Comparison of ENCODE assay signal across 15 mouse cellular contexts in the genomic region with DNA sequence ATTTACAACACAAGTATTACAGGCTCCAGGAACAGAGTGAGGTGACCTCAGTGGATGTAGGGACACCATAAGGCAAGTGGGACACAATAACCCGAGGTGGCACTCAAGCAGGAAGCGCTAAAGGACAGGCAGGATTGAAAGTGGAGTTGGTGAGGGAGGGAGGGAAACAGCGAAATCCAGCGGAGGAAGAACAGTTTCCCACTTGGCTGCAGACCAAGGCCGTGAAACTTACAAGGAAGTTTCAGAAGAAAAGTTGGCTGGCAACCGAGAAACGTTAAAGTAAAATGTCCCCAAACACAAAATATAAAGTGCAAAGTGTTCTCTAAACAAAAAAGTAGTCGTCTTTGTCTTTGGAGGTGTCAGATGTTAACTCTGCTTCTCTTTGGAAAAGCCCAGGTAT. TPM values are rescaled to one million over a fixed set of nuclear protein-coding genes. Genes with fewer than 3 reads are reported as not detected.
DNase-seq lines count a peak whose midpoint lies in the region; ATAC-seq and TF ChIP-seq lines count a peak whose summit lies in the region.
"Had no signal": no experiment of that assay in that cellular context is flagged by ENCODE, and none has a peak within 500 bp of the region (broad histone marks: within the 10 kb centered on the region; RNA-seq: fewer than 3 reads in every experiment).

No protein-coding gene starts in this region.

- no peak overlapping the region for H3K4me3 ChIP-seq in kidney, postnatal 0 days (replicated peaks; ENCODE audit: low read depth, low read length)
- H3K4me3 ChIP-seq in midbrain, embryonic 11.5 days (ENCODE audit: low read depth, low read length) = no peak overlapping the region
- no peak overlapping the region for H3K4me3 ChIP-seq in midbrain, embryonic 14.5 days (replicated peaks; ENCODE audit: low read depth, low read length)
- no peak overlapping the region for H3K4me3 ChIP-seq in stomach, postnatal 0 days (ENCODE audit: low read depth, low read length)
- H3K4me3 ChIP-seq: embryonic facial prominence, embryonic 15.5 days; hindbrain, embryonic 13.5 days; limb, embryonic 15.5 days had no signal

- no peak overlapping the region for H3K27ac ChIP-seq in kidney, postnatal 0 days
- no peak overlapping the region for H3K27ac ChIP-seq in midbrain, embryonic 11.5 days (ENCODE audit: low read depth, low read length)
- no peak overlapping the region for H3K27ac ChIP-seq in midbrain, embryonic 14.5 days (replicated peaks; ENCODE audit: low read depth, low read length)
- H3K27ac ChIP-seq in stomach, postnatal 0 days (replicated peaks) = peak overlapping the region; percentile 18; the same call in 1 of the 2 replicates
- H3K27ac ChIP-seq: embryonic facial prominence, embryonic 15.5 days; hindbrain, embryonic 13.5 days; limb, embryonic 15.5 days had no signal

- no peak overlapping the region for H3K9ac ChIP-seq in kidney, postnatal 0 days (ENCODE audit: low read depth, low read length)
- H3K9ac ChIP-seq in midbrain, embryonic 11.5 days (ENCODE audit: low read length) = no peak overlapping the region
- H3K9ac ChIP-seq in midbrain, embryonic 14.5 days (replicated peaks; ENCODE audit: low read length) = no peak overlapping the region
- H3K9ac ChIP-seq in stomach, postnatal 0 days (ENCODE audit: low read length) = no peak overlapping the region
- H3K9ac ChIP-seq: embryonic facial prominence, embryonic 15.5 days; hindbrain, embryonic 13.5 days; limb, embryonic 15.5 days had no signal

- H3K36me3 ChIP-seq in kidney, postnatal 0 days (ENCODE audit: insufficient read depth, low read length) = no peaks in the 10 kb centered on the region
- no peaks in the 10 kb centered on the region for H3K36me3 ChIP-seq in midbrain, embryonic 11.5 days (ENCODE audit: control insufficient read depth, insufficient read depth, low read length)
- no peaks in the 10 kb centered on the region for H3K36me3 ChIP-seq in midbrain, embryonic 14.5 days (ENCODE audit: control insufficient read depth, insufficient read depth, low read length)
- H3K36me3 ChIP-seq in stomach, postnatal 0 days (ENCODE audit: control insufficient read depth, insufficient read depth, low read length) = no peaks in the 10 kb centered on the region
- H3K36me3 ChIP-seq: embryonic facial prominence, embryonic 15.5 days; hindbrain, embryonic 13.5 days; limb, embryonic 15.5 days had no signal

- no peaks in the 10 kb centered on the region for H3K9me3 ChIP-seq in kidney, postnatal 0 days (replicated peaks; ENCODE audit: low read length)
- H3K9me3 ChIP-seq in midbrain, embryonic 11.5 days (ENCODE audit: control insufficient read depth, low read length) = no peaks in the 10 kb centered on the region
- no peaks in the 10 kb centered on the region for H3K9me3 ChIP-seq in midbrain, embryonic 14.5 days (ENCODE audit: control insufficient read depth, low read length)
- H3K9me3 ChIP-seq in stomach, postnatal 0 days (ENCODE audit: control insufficient read depth, low read length) = no peaks in the 10 kb centered on the region
- H3K9me3 ChIP-seq: embryonic facial prominence, embryonic 15.5 days; hindbrain, embryonic 13.5 days; limb, embryonic 15.5 days had no signal

- no peak overlapping the region for H3K4me2 ChIP-seq in kidney, postnatal 0 days (ENCODE audit: low read length)
- H3K4me2 ChIP-seq in midbrain, embryonic 11.5 days = no peak overlapping the region
- no peak overlapping the region for H3K4me2 ChIP-seq in midbrain, embryonic 14.5 days (ENCODE audit: low read length)
- H3K4me2 ChIP-seq in stomach, postnatal 0 days (replicated peaks; ENCODE audit: low read depth) = no peak overlapping the region
- H3K4me2 ChIP-seq: embryonic facial prominence, embryonic 15.5 days; hindbrain, embryonic 13.5 days; limb, embryonic 15.5 days had no signal

- peak; percentile 68 for DNase-seq in adrenal gland, postnatal 10 days
- no peak for DNase-seq in adrenal gland, postnatal 4 days (ENCODE audit: low spot score in 2 of 2)
- DNase-seq in kidney, postnatal 0 days (ENCODE audit: low spot score) = peak; percentile 42
- DNase-seq in kidney, adult 11 months = no peak
- DNase-seq in midbrain, embryonic 11.5 days (ENCODE audit: low spot score, missing footprints) = peak; percentile 73
- DNase-seq in midbrain, embryonic 14.5 days = no peak
- DNase-seq in stomach, postnatal 0 days (ENCODE audit: low spot score) = peak; percentile 47
- DNase-seq: cerebellum, adult 9-11 months; gastrocnemius, postnatal 10 days; spleen, adult 18-20 months had no signal

- WGBS in kidney, postnatal 0 days = 37% methylated on average over 8 of the region's 8 CpGs
- 84% methylated on average over 8 of the region's 8 CpGs for WGBS in midbrain, embryonic 11.5 days
- 85% methylated on average over 8 of the region's 8 CpGs for WGBS in midbrain, embryonic 14.5 days
- 27% methylated on average over 8 of the region's 8 CpGs for WGBS in stomach, postnatal 0 days

- H3K4me1 ChIP-seq in kidney, postnatal 0 days (replicated peaks; ENCODE audit: insufficient read depth, low read length) = no peaks in the 10 kb centered on the region
- H3K4me1 ChIP-seq in midbrain, embryonic 11.5 days (ENCODE audit: control insufficient read depth, insufficient read depth, low read length) = no peaks in the 10 kb centered on the region
- no peaks in the 10 kb centered on the region for H3K4me1 ChIP-seq in midbrain, embryonic 14.5 days (ENCODE audit: control insufficient read depth, insufficient read depth, low read length)
- H3K4me1 ChIP-seq in stomach, postnatal 0 days (replicated peaks; ENCODE audit: control insufficient read depth, insufficient read depth) = no peaks in the 10 kb centered on the region
- H3K4me1 ChIP-seq: embryonic facial prominence, embryonic 15.5 days; hindbrain, embryonic 13.5 days; limb, embryonic 15.5 days had no signal

- no peak for ATAC-seq in kidney, postnatal 0 days (replicated peaks; ENCODE audit: low FRiP score, low read depth)
- ATAC-seq in midbrain, embryonic 11.5 days (ENCODE audit: low FRiP score) = no peak
- no peak for ATAC-seq in midbrain, embryonic 14.5 days (ENCODE audit: low FRiP score, low TSS enrichment)
- no peak for ATAC-seq in stomach, postnatal 0 days (ENCODE audit: low FRiP score, low TSS enrichment)
- ATAC-seq in erythroid progenitor cell, adult 5-6 weeks (replicated peaks; ENCODE audit: low FRiP score, poor library complexity, severe bottlenecking) = no peak
- ATAC-seq: midbrain, embryonic 16.5 days had no signal

- TF ChIP-seq CTCF in kidney, postnatal 0 days (IDR thresholded peaks at IDR 0.05; ENCODE audit: low read depth) = no peak
- TF ChIP-seq CTCF in stomach, postnatal 0 days (IDR thresholded peaks at IDR 0.05; ENCODE audit: low read depth) = no peak

- no peak for TF ChIP-seq EP300 in stomach, postnatal 0 days (optimal IDR thresholded peaks at IDR 0.05)

- H3K27me3 ChIP-seq in kidney, postnatal 0 days (ENCODE audit: insufficient read depth, low read length) = no peaks in the 10 kb centered on the region
- no peaks in the 10 kb centered on the region for H3K27me3 ChIP-seq in midbrain, embryonic 11.5 days (ENCODE audit: control insufficient read depth, insufficient read depth, low read length)
- no peaks in the 10 kb centered on the region for H3K27me3 ChIP-seq in midbrain, embryonic 14.5 days (ENCODE audit: control insufficient read depth, insufficient read depth, low read length)
- H3K27me3 ChIP-seq in stomach, postnatal 0 days (ENCODE audit: control insufficient read depth, insufficient read depth, low read length) = no peaks in the 10 kb centered on the region
- H3K27me3 ChIP-seq: embryonic facial prominence, embryonic 15.5 days; hindbrain, embryonic 13.5 days; limb, embryonic 15.5 days had no signal

RNA-seq across cellular contexts. Expression of a gene that starts 14.5 kb away (rescaled TPM):
- total RNA-seq in adrenal gland, postnatal 10 days (2021) = 10 to 100 TPM; 30.4 to 30.8 TPM
- total RNA-seq in adrenal gland, postnatal 4 days (2021) = 10 to 100 TPM; 52.7 to 53.2 TPM
- 93.2 and 95.0 TPM in 2 replicates for polyA plus RNA-seq in kidney, postnatal 0 days (2015; fragmentation: Nextera tagmentation; extraction: Ambion mirVana)
- 93.9 and 94.9 TPM in 2 replicates for polyA plus RNA-seq in midbrain, embryonic 11.5 days (2014; fragmentation: Nextera tagmentation; extraction: Ambion mirVana)
- 22.4 and 28.7 TPM in 2 replicates for polyA plus RNA-seq in midbrain, embryonic 14.5 days (2014; fragmentation: Nextera tagmentation; extraction: Ambion mirVana)
- 126 and 129 TPM in 2 replicates for polyA plus RNA-seq in stomach, postnatal 0 days (2015; fragmentation: Nextera tagmentation; extraction: Ambion mirVana)
- 3.6 TPM in 1 of 2 replicates, not detected in the other for total RNA-seq in erythroid progenitor cell, adult 5-6 weeks (2015; ENCODE audit: low replicate concordance)
- total RNA-seq in erythroid progenitor cell, adult 5-6 weeks (2017; ENCODE audit: low replicate concordance) = not detected in 2 replicates

RNA-seq across cellular contexts. Expression of a gene that starts 15.6 kb away (rescaled TPM):
- total RNA-seq in adrenal gland, postnatal 10 days (2021) = 10 to 100 TPM; 28.2 to 30.7 TPM
- 10 to 100 TPM; 34.4 to 41.9 TPM for total RNA-seq in adrenal gland, postnatal 4 days (2021)
- polyA plus RNA-seq in kidney, postnatal 0 days (2015; fragmentation: Nextera tagmentation; extraction: Ambion mirVana) = 15.7 and 16.9 TPM in 2 replicates
- 2.1 and 2.4 TPM in 2 replicates for polyA plus RNA-seq in midbrain, embryonic 11.5 days (2014; fragmentation: Nextera tagmentation; extraction: Ambion mirVana)
- 1.7 and 2.6 TPM in 2 replicates for polyA plus RNA-seq in midbrain, embryonic 14.5 days (2014; fragmentation: Nextera tagmentation; extraction: Ambion mirVana)
- 21.6 and 24.4 TPM in 2 replicates for polyA plus RNA-seq in stomach, postnatal 0 days (2015; fragmentation: Nextera tagmentation; extraction: Ambion mirVana)
- total RNA-seq in erythroid progenitor cell, adult 5-6 weeks (2015; ENCODE audit: low replicate concordance) = 33.2 and 40.7 TPM in 2 replicates
- total RNA-seq in erythroid progenitor cell, adult 5-6 weeks (2017; ENCODE audit: low replicate concordance) = 21.6 and 26.4 TPM in 2 replicates

Comparison
In these comparisons a context has a peak if more than half of its experiments do, and no peak if none do; other contexts are left out.
1. DNase-seq: peak in adrenal gland, postnatal 10 days (single experiment), kidney, postnatal 0 days (single experiment), midbrain, embryonic 11.5 days (single experiment) and stomach, postnatal 0 days (single experiment); none in adrenal gland, postnatal 4 days (0 of 2), kidney, adult 11 months (single experiment) and midbrain, embryonic 14.5 days (single experiment).